Mouse (Mus musculus) liver, embryonic 14.5 days (tissue): ENCODE measurements around the gene Scn1b.

Experiments
- CTCF ChIP-seq: IDR thresholded peaks from 2 replicates; pipeline ENCODE4 v1.5.1; 2016; ENCODE audit warnings: antibody characterized with exemption, low read depth, control low read depth
- EP300 ChIP-seq: IDR thresholded peaks from 2 replicates; pipeline ENCODE4 v1.6.1; 2016; ENCODE audit warnings: antibody characterized with exemption, low read depth

DNA sequence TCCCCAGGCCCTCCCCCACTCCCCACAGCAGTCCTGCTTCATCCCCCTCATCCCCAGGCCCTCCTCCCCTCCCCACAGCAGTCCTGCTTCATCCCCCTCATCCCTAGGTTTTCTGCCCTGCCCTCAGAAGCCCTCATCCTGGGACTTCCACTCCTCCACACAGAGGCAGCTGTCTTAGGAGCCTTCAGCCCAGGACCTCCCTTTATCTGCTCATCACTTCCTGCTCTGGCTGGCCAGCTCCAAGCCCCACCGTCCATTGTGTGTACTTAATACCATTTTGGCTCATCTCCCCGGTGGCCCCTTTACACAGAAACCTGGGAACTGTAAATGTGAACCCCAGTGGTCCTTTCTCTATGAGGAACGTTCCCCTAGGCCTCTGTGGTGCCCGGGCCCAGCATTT lies 14.8 kb downstream of the Scn1b start:
- TF ChIP-seq CTCF (no peak), EP300 (no peak)
